Comparison of ENCODE assay signal across 11 mouse cellular contexts in the genomic region with DNA sequence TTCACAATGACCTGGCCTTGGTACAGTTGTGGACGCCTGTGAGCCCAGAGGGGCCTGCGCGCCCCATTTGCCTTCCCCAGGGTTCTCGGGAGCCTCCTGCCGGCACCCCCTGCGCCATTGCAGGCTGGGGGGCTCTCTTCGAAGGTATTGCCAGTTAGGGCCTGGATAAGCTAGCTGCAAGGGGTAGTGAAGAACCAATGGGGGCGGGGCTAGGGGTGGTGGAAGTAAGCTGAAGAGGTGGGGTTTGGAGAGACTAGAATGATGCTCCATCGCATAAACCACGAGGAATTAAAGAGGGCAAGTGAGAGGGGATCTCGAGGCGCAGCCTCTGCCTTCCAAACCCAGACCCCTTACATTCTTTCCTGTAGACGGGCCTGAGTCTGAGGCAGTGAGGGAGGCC. TPM values are rescaled to one million over a fixed set of nuclear protein-coding genes. Genes with fewer than 3 reads are reported as not detected.
DNase-seq lines count a peak whose midpoint lies in the region; ATAC-seq and TF ChIP-seq lines count a peak whose summit lies in the region.
"Had no signal": no experiment of that assay in that cellular context is flagged by ENCODE, and none has a peak within 500 bp of the region (broad histone marks: within the 10 kb centered on the region; RNA-seq: fewer than 3 reads in every experiment).

No protein-coding gene starts in this region.

- H3K4me2 ChIP-seq in kidney, embryonic 15.5 days: peak overlapping the region; percentile 98; the same call in 1 of the 2 replicates
- H3K4me2 ChIP-seq in hindbrain, embryonic 14.5 days (replicated peaks): no peak overlapping the region

- no peaks in the 10 kb centered on the region for H3K36me3 ChIP-seq in kidney, embryonic 15.5 days
- no peaks in the 10 kb centered on the region for H3K36me3 ChIP-seq in ES-Bruce4 (ENCODE audit: control insufficient read depth, insufficient read depth, low read length, poor library complexity, severe bottlenecking)
- H3K36me3 ChIP-seq in hindbrain, embryonic 14.5 days (replicated peaks; ENCODE audit: control insufficient read depth, insufficient read depth): no peaks in the 10 kb centered on the region
- H3K36me3 ChIP-seq in splenic B cell, adult 2 months (ENCODE audit: control insufficient read depth, insufficient read depth, low read length, poor library complexity, severe bottlenecking): no peaks in the 10 kb centered on the region
- H3K36me3 ChIP-seq: limb, embryonic 15.5 days had no signal

- H3K9ac ChIP-seq in kidney, embryonic 15.5 days: no peak overlapping the region
- H3K9ac ChIP-seq in ES-Bruce4 (ENCODE audit: low read depth, poor library complexity, severe bottlenecking): peak overlapping the region; percentile 77; the same call in 1 of the 2 replicates
- no peak overlapping the region for H3K9ac ChIP-seq in hindbrain, embryonic 14.5 days
- H3K9ac ChIP-seq: limb, embryonic 15.5 days had no signal

- H3K27me3 ChIP-seq in kidney, embryonic 15.5 days: peaks cover 84% of the 10 kb centered on the region
- H3K27me3 ChIP-seq in ES-Bruce4 (ENCODE audit: control insufficient read depth, insufficient read depth, low read length, poor library complexity, severe bottlenecking): no peaks in the 10 kb centered on the region
- peaks cover 49% of the 10 kb centered on the region for H3K27me3 ChIP-seq in hindbrain, embryonic 14.5 days (ENCODE audit: control insufficient read depth, insufficient read depth, low read length)
- H3K27me3 ChIP-seq in splenic B cell, adult 2 months (ENCODE audit: control insufficient read depth, insufficient read depth, low read length, poor library complexity, severe bottlenecking): no peaks in the 10 kb centered on the region; the same call in 1 of the 2 replicates

- H3K9me3 ChIP-seq in kidney, embryonic 15.5 days (replicated peaks): no peaks in the 10 kb centered on the region
- no peaks in the 10 kb centered on the region for H3K9me3 ChIP-seq in ES-Bruce4 (replicated peaks; ENCODE audit: control insufficient read depth, insufficient read depth, low read length, poor library complexity, severe bottlenecking)
- H3K9me3 ChIP-seq in hindbrain, embryonic 14.5 days (ENCODE audit: control insufficient read depth, low read length): no peaks in the 10 kb centered on the region
- H3K9me3 ChIP-seq: limb, embryonic 15.5 days had no signal

- DNase-seq in kidney, adult 8-10 months: no peak
- DNase-seq in hindbrain, embryonic 14.5 days (ENCODE audit: low spot score): no peak
- peak; percentile 25 for DNase-seq in splenic B cell, adult 2 months (ENCODE audit: low read depth, low spot score)
- DNase-seq in layer of hippocampus, adult 9-11 months: no peak
- no peak for DNase-seq in c-Kit-positive CD71-positive TER-119-positive erythroid progenitor cells, embryonic 14.5 days (ENCODE audit: low spot score)
- DNase-seq: heart, adult 11 months had no signal

- no peak for TF ChIP-seq EP300 in ES-Bruce4 (IDR thresholded peaks at IDR 0.05; ENCODE audit: insufficient read depth, low read depth, low read length)

- ATAC-seq in kidney, embryonic 15.5 days (replicated peaks; ENCODE audit: low FRiP score): 0 out of 2 replicates have a peak, but pooled peaks have one; percentile 3
- 0 out of 2 replicates have a peak, but pooled peaks have one; percentile 27 for ATAC-seq in hindbrain, embryonic 14.5 days (ENCODE audit: low FRiP score)

- H3K27ac ChIP-seq in kidney, embryonic 15.5 days: no peak overlapping the region
- no peak overlapping the region for H3K27ac ChIP-seq in ES-Bruce4 (ENCODE audit: insufficient read depth, low read length)
- H3K27ac ChIP-seq in hindbrain, embryonic 14.5 days: no peak overlapping the region
- H3K27ac ChIP-seq: left cerebral cortex, adult 2 months; limb, embryonic 15.5 days had no signal

- TF ChIP-seq POLR2A in ES-Bruce4 (IDR thresholded peaks at IDR 0.05; ENCODE audit: insufficient read depth, low read length): no peak

- peaks cover 39% of the 10 kb centered on the region for H3K4me1 ChIP-seq in kidney, embryonic 15.5 days
- peaks cover 4% of the 10 kb centered on the region for H3K4me1 ChIP-seq in ES-Bruce4 (ENCODE audit: control insufficient read depth, insufficient read depth, low read length)
- peaks cover 14% of the 10 kb centered on the region; the same call in 1 of the 2 replicates for H3K4me1 ChIP-seq in hindbrain, embryonic 14.5 days (replicated peaks; ENCODE audit: control insufficient read depth, insufficient read depth, low read length)

- WGBS in kidney, embryonic 15.5 days: 7% methylated on average over 13 of the region's 13 CpGs
- WGBS in hindbrain, embryonic 14.5 days: 12% methylated on average over 13 of the region's 13 CpGs

- no peak overlapping the region for H3K4me3 ChIP-seq in kidney, embryonic 15.5 days (replicated peaks)
- H3K4me3 ChIP-seq in ES-Bruce4 (ENCODE audit: low read depth, low read length): 0 out of 2 replicates have a peak overlapping the region, but pooled peaks have one; percentile 1
- H3K4me3 ChIP-seq in hindbrain, embryonic 14.5 days (replicated peaks; ENCODE audit: low read length): no peak overlapping the region
- H3K4me3 ChIP-seq: left cerebral cortex, adult 2 months had no signal

- TF ChIP-seq CTCF in ES-Bruce4 (IDR thresholded peaks at IDR 0.05; ENCODE audit: low read depth, low read length): no peak

RNA-seq across cellular contexts. Expression of a gene that starts 2.4 kb away (rescaled TPM):
- polyA plus RNA-seq in kidney, embryonic 15.5 days (2015; fragmentation: Nextera tagmentation; extraction: Ambion mirVana): 0.09 TPM in 1 of 2 replicates, not detected in the other
- 0.27 TPM in 1 of 2 replicates, not detected in the other for polyA plus RNA-seq in ES-Bruce4 (2011; ENCODE audit: insufficient read depth, insufficient read length, low read depth, missing spikeins)
- polyA plus RNA-seq in hindbrain, embryonic 14.5 days (2014; fragmentation: Nextera tagmentation; extraction: Ambion mirVana): 4.0 and 5.1 TPM in 2 replicates
- polyA plus RNA-seq: heart, postnatal 0 days had no signal

RNA-seq across cellular contexts. Expression of a gene that starts 4.9 kb away (rescaled TPM):
- polyA plus RNA-seq in kidney, embryonic 15.5 days (2015; fragmentation: Nextera tagmentation; extraction: Ambion mirVana): 1.1 and 1.6 TPM in 2 replicates
- not detected in 2 replicates for polyA plus RNA-seq in ES-Bruce4 (2011; ENCODE audit: insufficient read depth, insufficient read length, low read depth, missing spikeins)
- not detected in 2 replicates for polyA plus RNA-seq in hindbrain, embryonic 14.5 days (2014; fragmentation: Nextera tagmentation; extraction: Ambion mirVana)
- polyA plus RNA-seq: heart, postnatal 0 days had no signal

RNA-seq across cellular contexts. Expression of a gene that starts 18.9 kb away (rescaled TPM):
- polyA plus RNA-seq in kidney, embryonic 15.5 days (2015; fragmentation: Nextera tagmentation; extraction: Ambion mirVana): 2.0 and 4.3 TPM in 2 replicates
- polyA plus RNA-seq in ES-Bruce4 (2011; ENCODE audit: insufficient read depth, insufficient read length, low read depth, missing spikeins): not detected in 2 replicates
- not detected in 2 replicates for polyA plus RNA-seq in hindbrain, embryonic 14.5 days (2014; fragmentation: Nextera tagmentation; extraction: Ambion mirVana)

RNA-seq across cellular contexts. Expression of a gene that starts 28.2 kb away (rescaled TPM):
- polyA plus RNA-seq in kidney, embryonic 15.5 days (2015; fragmentation: Nextera tagmentation; extraction: Ambion mirVana): 164 and 168 TPM in 2 replicates
- polyA plus RNA-seq in ES-Bruce4 (2011; ENCODE audit: insufficient read depth, insufficient read length, low read depth, missing spikeins): 191 and 201 TPM in 2 replicates
- 66.8 and 74.7 TPM in 2 replicates for polyA plus RNA-seq in hindbrain, embryonic 14.5 days (2014; fragmentation: Nextera tagmentation; extraction: Ambion mirVana)

RNA-seq across cellular contexts. Expression of a gene that starts 29.2 kb away (rescaled TPM):
- 1.3 and 3.8 TPM in 2 replicates for polyA plus RNA-seq in kidney, embryonic 15.5 days (2015; fragmentation: Nextera tagmentation; extraction: Ambion mirVana)
- 0.37 and 2.2 TPM in 2 replicates for polyA plus RNA-seq in ES-Bruce4 (2011; ENCODE audit: insufficient read depth, insufficient read length, low read depth, missing spikeins)
- polyA plus RNA-seq in hindbrain, embryonic 14.5 days (2014; fragmentation: Nextera tagmentation; extraction: Ambion mirVana): 41.7 and 44.0 TPM in 2 replicates
